Mouse (Mus musculus) bone marrow macrophage, adult 2 months (primary cell): ENCODE results near the gene Polr2g.

ENCODE experiments used
- CTCF ChIP-seq: IDR thresholded peaks from 2 replicates; pipeline ENCODE4 v1.5.1; 2012; ENCODE audit warnings: low read depth, mild to moderate bottlenecking, low read length, moderate library complexity
- POLR2A ChIP-seq: IDR thresholded peaks from 2 replicates; pipeline ENCODE4 v1.6.1; 2012; ENCODE audit warnings: mild to moderate bottlenecking, low read depth, low read length, borderline replicate concordance

DNA sequence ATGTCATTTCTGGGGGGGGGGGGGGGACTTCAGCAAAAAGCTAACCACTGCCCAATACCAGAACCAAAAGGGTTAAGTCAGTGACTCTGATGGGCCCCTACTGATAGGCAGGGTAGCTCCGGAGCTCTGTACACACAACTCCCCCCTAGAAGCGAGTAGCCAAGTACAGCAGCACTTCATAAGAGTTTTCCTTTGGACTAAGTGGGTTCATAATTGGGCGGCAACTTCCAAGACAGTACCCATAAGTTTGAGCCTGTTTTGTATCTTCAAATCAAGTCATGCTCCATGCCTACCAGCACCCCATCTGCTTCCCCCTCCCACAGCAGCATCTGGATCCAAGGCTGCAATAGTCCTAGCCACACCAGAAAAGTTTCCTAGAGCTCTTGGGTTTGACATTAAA lies 42.7 kb downstream of the Polr2g start:
- TF ChIP-seq CTCF (no peak), POLR2A (no peak)
